Mouse (Mus musculus) hindbrain, embryonic 10.5 days (tissue): ENCODE results near the gene Cdyl2. TPM values are rescaled to one million over a fixed set of nuclear protein-coding genes. Genes with fewer than 3 reads are reported as not detected.

Experiments
- DNase-seq: peaks from one replicate; pipeline ENCODE4 v3.0.0-alpha.2; 2017; ENCODE audit warnings: low spot score
- H3K27ac ChIP-seq: fragments of 300-500 bp; sonication (generic); 2 replicates; pipeline ENCODE4 v1.5.1; 2016; ENCODE audit warnings: mild to moderate bottlenecking, moderate library complexity
- H3K27me3 ChIP-seq: fragments of 300-500 bp; sonication (generic); 2 replicates; pipeline ENCODE4 v1.6.1; 2016; ENCODE audit warnings: mild to moderate bottlenecking; ENCODE audit not compliant: poor library complexity, insufficient read depth, severe bottlenecking
- H3K36me3 ChIP-seq: fragments of 300-500 bp; sonication (generic); 2 replicates; pipeline ENCODE4 v1.6.1; 2016; ENCODE audit warnings: mild to moderate bottlenecking, moderate library complexity
- H3K4me1 ChIP-seq: fragments of 300-500 bp; sonication (generic); replicated peaks from 2 replicates; pipeline ENCODE4 v1.6.1; 2016; ENCODE audit warnings: mild to moderate bottlenecking
- H3K4me3 ChIP-seq: fragments of 300-500 bp; sonication (generic); 2 replicates; pipeline ENCODE4 v1.5.1; 2016; ENCODE audit warnings: mild to moderate bottlenecking, moderate library complexity
- H3K9me3 ChIP-seq: fragments of 300-500 bp; sonication (generic); 2 replicates; pipeline ENCODE4 v1.6.1; 2016; ENCODE audit warnings: mild to moderate bottlenecking, moderate library complexity
- WGBS: fragments of 180-500 bp; shearing (Covaris S2); methylation state at CpG from one replicate; pipeline ENCODE4 v1.1.7; 2016; 5-methylcytosine and 5-hydroxymethylcytosine counted together
- polyA plus RNA-seq: library from polyadenylated mRNA; unstranded; fragments of >200 nt; fragmentation: Nextera tagmentation; extraction: Ambion mirVana; gene quantifications from 2 replicates; pipeline ENCODE4 v1.2.1, GENCODE M21; 2016

Gene Cdyl2
- polyA plus RNA-seq, 1 experiment from 2014 or later: 7.4 TPM

DNA sequence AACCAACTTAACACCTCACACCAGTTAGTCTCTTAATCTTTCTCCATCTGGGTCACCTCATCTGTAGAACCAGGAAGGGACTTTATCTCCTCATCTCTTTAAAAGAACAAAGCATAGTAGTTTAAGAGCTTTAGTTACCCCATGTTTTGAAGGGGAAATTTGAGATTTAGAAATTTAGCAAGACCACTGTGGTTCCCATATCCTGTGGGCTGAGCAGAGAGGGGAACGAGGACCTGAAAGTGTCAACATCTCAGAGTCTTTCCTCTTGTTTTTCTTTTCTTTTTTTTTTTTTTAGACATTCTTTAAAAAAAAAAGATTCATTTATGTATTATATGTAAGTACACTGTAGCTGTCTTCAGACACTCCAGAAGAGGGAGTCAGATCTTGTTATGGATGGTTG lies 189.4 kb downstream of the Cdyl2 start:
- WGBS: 69% methylated on average over 1 of the region's 1 CpGs
- no peak overlapping the region for H3K4me3 ChIP-seq
- H3K4me1 ChIP-seq: no peaks in the 10 kb centered on the region
- no peaks in the 10 kb centered on the region for H3K36me3 ChIP-seq
- H3K27me3 ChIP-seq: no peaks in the 10 kb centered on the region
- H3K27ac ChIP-seq: no peak overlapping the region
- H3K9me3 ChIP-seq: no peaks in the 10 kb centered on the region
- no peak for DNase-seq

GRCm38 (mm10) chr8:116542842-116543241 lies 189.9 kb downstream of the Cdyl2 start:
- Histone ChIP-seq H3K9me3 (no peaks in the 10 kb centered on the region), H3K36me3 (no peaks in the 10 kb centered on the region), H3K4me1 (no peaks in the 10 kb centered on the region), H3K4me3 (no peak overlapping the region), H3K27me3 (no peaks in the 10 kb centered on the region), H3K27ac (no peak overlapping the region)
- 87% methylated on average over 5 of the region's 5 CpGs for whole genome bisulfite sequencing
- no peak for DNase-seq

DNA sequence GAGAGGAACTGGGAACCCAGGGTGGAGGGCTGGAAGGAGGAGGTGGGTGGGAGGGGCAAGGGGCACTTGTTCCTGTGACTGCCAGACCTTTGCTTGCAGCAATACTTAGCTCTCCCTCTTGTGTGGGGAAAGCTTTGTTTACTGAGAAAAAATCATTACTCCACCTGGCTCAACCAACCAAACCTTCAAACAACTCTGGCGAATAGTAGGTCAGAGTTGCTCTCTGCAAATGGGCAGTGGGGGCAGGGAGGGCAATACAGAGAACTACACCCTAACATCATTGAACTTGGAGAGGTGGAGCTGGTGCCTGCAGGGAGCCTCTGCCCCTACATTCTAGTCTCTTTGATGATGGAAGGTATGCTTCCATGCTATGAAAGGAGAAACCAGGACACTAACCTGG lies 192.7 kb downstream of the Cdyl2 start:
- no peaks in the 10 kb centered on the region for H3K9me3 ChIP-seq
- H3K4me1 ChIP-seq: no peaks in the 10 kb centered on the region
- no peaks in the 10 kb centered on the region for H3K36me3 ChIP-seq
- no peak for DNase-seq
- 90% methylated on average over 1 of the region's 1 CpGs for WGBS
- H3K4me3 ChIP-seq: no peak overlapping the region
- H3K27ac ChIP-seq: no peak overlapping the region
- no peaks in the 10 kb centered on the region for H3K27me3 ChIP-seq

DNA sequence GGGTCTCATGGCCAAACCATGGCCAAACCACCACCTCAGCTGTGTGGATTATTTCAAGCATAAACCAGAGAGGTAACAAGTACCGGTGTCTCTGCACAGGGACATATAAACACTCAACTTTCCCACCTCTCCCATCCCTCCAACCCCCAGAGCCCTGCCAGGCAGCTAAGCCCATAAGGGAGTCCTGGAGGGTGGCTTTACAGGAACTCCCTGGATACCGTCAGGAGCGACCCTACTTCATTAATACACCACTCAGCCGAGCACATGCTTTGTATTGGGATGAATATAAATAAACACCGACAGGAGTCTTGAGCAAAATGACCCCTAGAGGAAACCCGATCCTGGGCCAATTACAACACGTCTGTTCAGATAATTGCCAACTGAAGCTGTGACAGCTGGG lies 194.0 kb downstream of the Cdyl2 start:
- no peaks in the 10 kb centered on the region for H3K4me1 ChIP-seq
- no peaks in the 10 kb centered on the region for H3K36me3 ChIP-seq
- H3K27ac ChIP-seq: no peak overlapping the region
- H3K4me3 ChIP-seq: no peak overlapping the region
- no peaks in the 10 kb centered on the region for H3K27me3 ChIP-seq
- WGBS: 56% methylated on average over 7 of the region's 7 CpGs
- H3K9me3 ChIP-seq: no peaks in the 10 kb centered on the region
- DNase-seq: peak; percentile 5

DNA sequence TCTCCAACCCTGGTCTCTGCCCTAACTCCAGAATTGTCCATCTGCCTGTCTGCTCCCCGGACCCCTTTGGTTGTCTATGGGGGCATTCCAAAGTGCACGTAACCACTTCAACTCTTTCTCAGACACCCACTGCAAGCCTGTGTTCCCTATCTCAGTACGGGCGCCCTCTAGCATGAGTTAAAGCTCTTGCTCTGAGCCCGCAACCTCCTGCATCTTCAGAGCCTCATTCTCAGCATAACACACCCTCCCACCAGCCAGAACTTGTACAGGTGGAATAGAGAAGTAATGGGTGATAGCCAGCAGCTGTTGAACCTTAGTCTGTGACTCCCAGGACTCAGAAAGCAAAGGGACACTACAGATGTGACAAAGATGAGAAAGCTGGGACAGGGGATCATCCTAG lies 196.0 kb downstream of the Cdyl2 start:
- H3K9me3 ChIP-seq: no peaks in the 10 kb centered on the region

GRCm38 (mm10) chr8:116533081-116533480 lies 199.7 kb downstream of the Cdyl2 start:
- no peaks in the 10 kb centered on the region for H3K9me3 ChIP-seq
- H3K4me1 ChIP-seq: no peaks in the 10 kb centered on the region
- H3K36me3 ChIP-seq: no peaks in the 10 kb centered on the region
- DNase-seq: no peak
- H3K27me3 ChIP-seq: no peaks in the 10 kb centered on the region
- H3K4me3 ChIP-seq: no peak overlapping the region
- 79% methylated on average over 6 of the region's 6 CpGs for WGBS
- H3K27ac ChIP-seq: no peak overlapping the region

More for the DNA sequence above, 196.0 kb downstream of the Cdyl2 start:
- Histone ChIP-seq H3K27ac (no peak overlapping the region), H3K4me3 (no peak overlapping the region), H3K27me3 (no peaks in the 10 kb centered on the region), H3K4me1 (no peaks in the 10 kb centered on the region), H3K36me3 (no peaks in the 10 kb centered on the region)
- DNase-seq: no peak
- 79% methylated on average over 5 of the region's 5 CpGs for WGBS

- H3K4me1 ChIP-seq: no peaks in the 10 kb centered on the region
- DNase-seq: no peak
- no peaks in the 10 kb centered on the region for H3K27me3 ChIP-seq
- no peak overlapping the region for H3K4me3 ChIP-seq
- WGBS: 83% methylated on average over 7 of the region's 7 CpGs
- no peaks in the 10 kb centered on the region for H3K9me3 ChIP-seq
- no peak overlapping the region for H3K27ac ChIP-seq
- H3K36me3 ChIP-seq: no peaks in the 10 kb centered on the region
Measured at GRCm38 (mm10) chr8:116528736-116529135, 204.1 kb downstream of the Cdyl2 start.

DNA sequence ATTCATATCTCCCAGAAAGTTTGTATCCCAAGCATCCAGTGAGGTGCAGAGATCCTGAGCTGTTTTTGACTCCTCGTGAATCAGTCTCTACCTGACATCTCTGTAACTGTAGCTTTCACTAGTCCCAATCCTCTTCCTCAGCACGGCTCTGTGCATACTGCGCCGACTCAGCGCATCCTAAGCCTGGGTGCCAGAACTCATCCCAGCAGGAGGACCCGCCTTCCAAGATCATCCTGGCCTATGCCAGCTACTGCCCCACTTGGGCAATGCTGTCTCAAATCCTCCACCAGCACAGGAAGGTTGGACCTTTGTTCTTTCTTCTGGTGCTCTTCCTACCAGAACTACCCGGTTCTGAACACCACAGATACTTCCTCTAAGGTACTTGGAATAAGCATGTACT lies 207.9 kb downstream of the Cdyl2 start:
- Histone ChIP-seq H3K4me3 (no peak overlapping the region), H3K27ac (no peak overlapping the region), H3K9me3 (no peaks in the 10 kb centered on the region), H3K4me1 (no peaks in the 10 kb centered on the region), H3K36me3 (no peaks in the 10 kb centered on the region), H3K27me3 (no peaks in the 10 kb centered on the region)
- WGBS: 88% methylated on average over 7 of the region's 7 CpGs
- no peak for DNase-seq

Other genes with a start within 250 kb of the Cdyl2 start
- gene Dynlrb2, start 228.0 kb downstream of the Cdyl2 start, polyA plus RNA-seq: 9.7 and 30.5 TPM in 2 replicates
- gene Cmc2, start 188.5 kb upstream of the Cdyl2 start, polyA plus RNA-seq: 79.5 and 79.7 TPM in 2 replicates
- gene Cenpn, start 188.7 kb upstream of the Cdyl2 start, polyA plus RNA-seq: 48.3 and 62.6 TPM in 2 replicates
- gene Atmin, start 210.4 kb upstream of the Cdyl2 start, polyA plus RNA-seq: 13.8 and 16.0 TPM in 2 replicates
- gene 1700030J22Rik, start 246.0 kb upstream of the Cdyl2 start, polyA plus RNA-seq: 2.8 and 4.2 TPM in 2 replicates